Mouse (Mus musculus): ENCODE data around the gene Trip10.
"Not testable (repeated sequence)": the region's sequence is repeated elsewhere in the genome, so short reads cannot be mapped to it uniquely, and the experiment has no call there.

- not testable (repeated sequence) for TF ChIP-seq POLR2A (IDR thresholded peaks at IDR 0.05; ENCODE audit: insufficient read depth, low read depth, low read length); CTCF (IDR thresholded peaks at IDR 0.05); EP300 (IDR thresholded peaks at IDR 0.05; ENCODE audit: insufficient read depth, low read depth, low read length)
Observed at GRCm38 (mm10) chr17:57277598-57278261, 28.5 kb downstream of the Trip10 start.

Measured in heart, adult 2 months (tissue).